Mouse (Mus musculus) MEL (cell line): ENCODE results near the gene Gm10295. TPM values are rescaled to one million over a fixed set of nuclear protein-coding genes. Genes with fewer than 3 reads are reported as not detected.

Experiments
- DNase-seq: peaks from one replicate; pipeline ENCODE4 v3.0.0; 2011; ENCODE audit warnings: low read depth, low spot score
- H3K27ac ChIP-seq: 2 replicates; pipeline ENCODE4 v1.5.1; 2012; ENCODE audit warnings: low read depth, mild to moderate bottlenecking, control low read depth, low read length, moderate library complexity; ENCODE audit not compliant: control insufficient read depth
- H3K27me3 ChIP-seq, 2 experiments: fragments of 150-350 bp in 1 of 2; sonication (generic) in 1 of 2; 2 replicates each; pipeline ENCODE4 v1.6.1; 2012; ENCODE audit warnings: low read length in 2 of 2, mild to moderate bottlenecking in 2 of 2, improper control_type of control experiment in 1 of 2, moderate library complexity in 1 of 2; ENCODE audit not compliant: insufficient read depth in 2 of 2, control insufficient read depth in 1 of 2
- H3K36me3 ChIP-seq, 2 experiments: 2 replicates each; pipeline ENCODE4 v1.6.1; 2012 to 2014; ENCODE audit warnings: low read length in 2 of 2, improper control_type of control experiment in 1 of 2, inconsistent platforms in 1 of 2, mild to moderate bottlenecking in 1 of 2; ENCODE audit not compliant: insufficient read depth in 2 of 2, control insufficient read depth in 1 of 2
- H3K4me1 ChIP-seq, 2 experiments: fragments of 150-350 bp in 1 of 2; sonication (generic) in 1 of 2; 2 replicates each; pipeline ENCODE4 v1.6.1; 2012; ENCODE audit warnings: low read length in 2 of 2, improper control_type of control experiment in 1 of 2, mild to moderate bottlenecking in 1 of 2; ENCODE audit not compliant: insufficient read depth in 2 of 2, control insufficient read depth in 1 of 2
- H3K4me3 ChIP-seq, 2 experiments: fragments of 150-350 bp in 1 of 2; sonication (generic) in 1 of 2; 2 replicates each; pipeline ENCODE4 v1.5.1; 2012; ENCODE audit warnings: low read depth in 2 of 2, low read length in 2 of 2, mild to moderate bottlenecking in 2 of 2, moderate library complexity in 2 of 2, control low read depth in 1 of 2, improper control_type of control experiment in 1 of 2; ENCODE audit not compliant: control insufficient read depth in 1 of 2, insufficient read depth in 1 of 2
- H3K79me2 ChIP-seq: 2 replicates; pipeline ENCODE4 v1.6.1; 2012; ENCODE audit warnings: mild to moderate bottlenecking, low read length, moderate library complexity; ENCODE audit not compliant: control insufficient read depth, poor library complexity, insufficient read depth
- H3K9ac ChIP-seq: 2 replicates; pipeline ENCODE4 v1.6.1; 2012; ENCODE audit warnings: low read depth, mild to moderate bottlenecking, control low read depth, low read length, moderate library complexity; ENCODE audit not compliant: control insufficient read depth, poor library complexity, severe bottlenecking
- H3K9me3 ChIP-seq: fragments of 150-350 bp; sonication (generic); replicated peaks from 2 replicates; pipeline ENCODE4 v1.6.1; 2012; ENCODE audit warnings: mild to moderate bottlenecking, low read length, improper control_type of control experiment, moderate library complexity; ENCODE audit not compliant: insufficient read depth
- BHLHE40 ChIP-seq: IDR thresholded peaks from 2 replicates; pipeline ENCODE4 v1.6.1; 2012; ENCODE audit warnings: low read depth, mild to moderate bottlenecking, inconsistent platforms, low read length, improper control_type of control experiment, borderline replicate concordance
- CHD2 ChIP-seq: IDR thresholded peaks from 2 replicates; pipeline ENCODE4 v1.6.1; 2011; ENCODE audit warnings: low read length, improper control_type of control experiment
- GABPA ChIP-seq: IDR thresholded peaks from 2 replicates; pipeline ENCODE4 v1.6.1; 2012; ENCODE audit warnings: low read depth, mild to moderate bottlenecking, inconsistent platforms, low read length, improper control_type of control experiment, moderate library complexity
- GATA1 ChIP-seq: IDR thresholded peaks from 2 replicates; pipeline ENCODE4 v1.6.1; 2011; ENCODE audit warnings: low read depth, low read length, improper control_type of control experiment
- HCFC1 ChIP-seq: IDR thresholded peaks from 2 replicates; pipeline ENCODE4 v1.6.1; 2012; ENCODE audit warnings: low read depth, mild to moderate bottlenecking, inconsistent platforms, low read length, improper control_type of control experiment, moderate library complexity
- KAT2A ChIP-seq: conservative IDR thresholded peaks from 2 replicates; pipeline ENCODE4 v1.6.1; 2012; ENCODE audit warnings: low read depth, low read length, improper control_type of control experiment, inconsistent platforms
- MAZ ChIP-seq: IDR thresholded peaks from 2 replicates; pipeline ENCODE4 v1.6.1; 2012; ENCODE audit warnings: low read depth, mild to moderate bottlenecking, inconsistent platforms, low read length, improper control_type of control experiment
- MYC ChIP-seq: IDR thresholded peaks from 2 replicates; pipeline ENCODE4 v1.6.1; 2011; ENCODE audit warnings: low read depth, mild to moderate bottlenecking, low read length, improper control_type of control experiment, moderate library complexity
- NELFE ChIP-seq: IDR thresholded peaks from 2 replicates; pipeline ENCODE4 v1.6.1; 2011; ENCODE audit warnings: low read depth, low read length, improper control_type of control experiment
- NRF1 ChIP-seq: IDR thresholded peaks from 2 replicates; pipeline ENCODE4 v1.6.1; 2014; ENCODE audit warnings: low read depth, mild to moderate bottlenecking, inconsistent platforms, low read length, improper control_type of control experiment, moderate library complexity; ENCODE audit not compliant: poor library complexity, insufficient read depth, severe bottlenecking
- POLR2A ChIP-seq, 2 experiments: IDR thresholded peaks; 2 replicates each; pipeline ENCODE4 v1.6.1; 2011 to 2012; ENCODE audit warnings: low read length in 2 of 2, mild to moderate bottlenecking in 2 of 2, control low read depth in 1 of 2, improper control_type of control experiment in 1 of 2, low read depth in 1 of 2, moderate library complexity in 1 of 2; ENCODE audit not compliant: control insufficient read depth in 1 of 2, insufficient read depth in 1 of 2, poor library complexity in 1 of 2
- POLR2AphosphoS2 ChIP-seq: IDR thresholded peaks from 2 replicates; pipeline ENCODE4 v1.6.1; 2011; ENCODE audit warnings: low read length, improper control_type of control experiment
- SMC3 ChIP-seq: IDR thresholded peaks from 2 replicates; pipeline ENCODE4 v1.6.1; 2011; ENCODE audit warnings: low read depth, low read length, improper control_type of control experiment
- TBP ChIP-seq: IDR thresholded peaks from 2 replicates; pipeline ENCODE4 v1.8.0; 2011; ENCODE audit warnings: low read depth, low read length, improper control_type of control experiment
- TCF12 ChIP-seq: IDR thresholded peaks from 2 replicates; pipeline ENCODE4 v1.6.1; 2014; ENCODE audit warnings: low read depth, mild to moderate bottlenecking, inconsistent platforms, low read length, improper control_type of control experiment, moderate library complexity
- USF1 ChIP-seq: IDR thresholded peaks from 2 replicates; pipeline ENCODE4 v1.6.1; 2014; ENCODE audit warnings: low read depth, mild to moderate bottlenecking, inconsistent platforms, low read length, improper control_type of control experiment, moderate library complexity
- USF2 ChIP-seq, 2 experiments: IDR thresholded peaks; 2 replicates each; pipeline ENCODE4 v1.6.1; 2011 to 2012; ENCODE audit warnings: improper control_type of control experiment in 2 of 2, low read length in 2 of 2, borderline replicate concordance in 1 of 2, inconsistent platforms in 1 of 2, low read depth in 1 of 2, mild to moderate bottlenecking in 1 of 2; ENCODE audit not compliant: insufficient read depth in 1 of 2
- ZNF384 ChIP-seq: IDR thresholded peaks from 2 replicates; pipeline ENCODE4 v1.6.1; 2012; ENCODE audit warnings: low read depth, mild to moderate bottlenecking, inconsistent platforms, low read length, improper control_type of control experiment
- polyA plus RNA-seq, 2 experiments: library from polyadenylated mRNA; stranded (reverse) in 1 of 2; unstranded in 1 of 2; fragments of >175 nt in 1 of 2; fragments of >200 nt in 1 of 2; gene quantifications; 2 replicates each; pipeline versions ENCODE4 v1.2.1 to v1.2.4; 2012; ENCODE audit warnings: low replicate concordance in 2 of 2, low read depth in 1 of 2; ENCODE audit not compliant: insufficient read length in 2 of 2, insufficient read depth in 1 of 2, missing spikeins in 1 of 2
- total RNA-seq: library from RNA; depleted of rRNA; stranded (reverse); fragments of 300-350 nt; gene quantifications from 2 replicates; pipeline ENCODE4 v1.2.3, GENCODE M21; 2012

Gene Gm10295
- total and polyA plus RNA-seq, 3 experiments, result not detected

GRCm38 (mm10) chr7:71398959-71399756 lies 47.9 kb upstream of the Gm10295 start:
- Histone ChIP-seq H3K27ac (no peak overlapping the region), H3K4me3 (no peak overlapping the region), H3K27me3 (no peaks in the 10 kb centered on the region), H3K79me2 (no peaks in the 10 kb centered on the region), H3K9ac (no peak overlapping the region), H3K4me1 (no peaks in the 10 kb centered on the region), H3K9me3 (no peaks in the 10 kb centered on the region), H3K36me3 (no peaks in the 10 kb centered on the region)
- TF ChIP-seq MYC (no peak), NELFE (no peak), USF2 (IDR thresholded peaks at IDR 0.05; ENCODE audit: borderline replicate concordance in 1 of 2, insufficient read depth in 1 of 2, low read depth in 1 of 2, low read length in 2 of 2) (no peak), HCFC1 (no peak), SMC3 (no peak), CHD2 (no peak), ZNF384 (no peak), GATA1 (no peak)
- DNase-seq, result no peak

- H3K9ac ChIP-seq, result no peak overlapping the region
- H3K9me3 ChIP-seq, result no peaks in the 10 kb centered on the region
- no peaks in the 10 kb centered on the region for H3K36me3 ChIP-seq
- no peak for DNase-seq
- no peak for TF ChIP-seq SMC3
- no peak for TF ChIP-seq TBP
- no peak for TF ChIP-seq GABPA
- no peak for TF ChIP-seq GATA1
- TF ChIP-seq TCF12, result no peak
- no peak for TF ChIP-seq USF1
- no peaks in the 10 kb centered on the region for H3K4me1 ChIP-seq
- no peaks in the 10 kb centered on the region for H3K27me3 ChIP-seq
- H3K79me2 ChIP-seq, result no peaks in the 10 kb centered on the region
- no peak overlapping the region for H3K4me3 ChIP-seq
- H3K27ac ChIP-seq, result no peak overlapping the region
These were observed 47.1 kb upstream of the Gm10295 start for GRCm38 (mm10) chr7:71398389-71398788.

GRCm38 (mm10) chr7:71392795-71393341 lies 41.6 kb upstream of the Gm10295 start:
- no peak for TF ChIP-seq GABPA
- no peak for TF ChIP-seq POLR2A (IDR thresholded peaks at IDR 0.05; ENCODE audit: control insufficient read depth in 1 of 2, insufficient read depth in 1 of 2, low read depth in 1 of 2, low read length in 2 of 2, poor library complexity in 1 of 2)
- TF ChIP-seq NRF1, result no peak
- no peak for TF ChIP-seq KAT2A
- no peak for TF ChIP-seq MAZ
- TF ChIP-seq POLR2AphosphoS2, result no peak
- TF ChIP-seq BHLHE40, result no peak
- TF ChIP-seq TBP, result no peak
- TF ChIP-seq CHD2, result no peak
- H3K4me3 ChIP-seq, result no peak overlapping the region
- H3K9ac ChIP-seq, result no peak overlapping the region
- DNase-seq, result no peak
- no peaks in the 10 kb centered on the region for H3K36me3 ChIP-seq
- no peaks in the 10 kb centered on the region for H3K79me2 ChIP-seq
- no peaks in the 10 kb centered on the region for H3K9me3 ChIP-seq
- H3K27ac ChIP-seq, result no peak overlapping the region
- H3K4me1 ChIP-seq, result no peaks in the 10 kb centered on the region
- H3K27me3 ChIP-seq, result no peaks in the 10 kb centered on the region
